Mouse (Mus musculus) mouse trophoblast stem cell (cell line): ENCODE data around the gene Akna.
"Not testable (repeated sequence)": the region's sequence is repeated elsewhere in the genome, so short reads cannot be mapped to it uniquely, and the experiment has no call there.

Experiments used
- in situ Hi-C, 2 experiments: fragments of 300-500 bp; cut with MseI, MboI; formaldehyde crosslinking; loops; 2 replicates in 1 of 2; 3 replicates in 1 of 2; pipeline ENCODE4 v1.15.1; 2025

Gene Akna

GRCm38 (mm10) chr4:63323275-63323815, 79.8 kb downstream of the Akna start:
- in situ Hi-C loops = no loop called here

- in situ Hi-C loops = not testable (repeated sequence)
Measured at GRCm38 (mm10) chr4:63319566-63319965, 83.6 kb downstream of the Akna start.
